ENCODE assay signal across 18 mouse cellular contexts in the genomic region with DNA sequence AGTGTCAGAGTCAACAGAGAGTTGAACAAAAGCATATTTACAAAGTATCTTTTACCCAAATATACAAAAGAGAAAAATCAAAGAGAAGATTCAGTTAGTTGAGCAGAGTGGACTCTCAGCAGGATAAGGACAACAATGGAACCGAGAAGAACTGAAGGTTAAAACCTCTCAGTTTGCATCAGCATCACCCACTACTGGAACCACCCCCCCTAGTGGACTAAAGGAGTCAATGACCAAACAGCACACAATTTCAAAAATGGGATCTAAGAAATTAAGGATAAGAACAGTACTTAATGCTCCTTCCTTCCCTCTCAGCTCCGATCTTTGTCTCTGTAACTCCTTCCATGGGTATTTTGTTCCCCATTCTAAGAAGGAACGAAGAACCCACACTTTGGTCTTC.
A peak's percentile ranks its signal among the peaks of the same experiment; 100 is the strongest.
DNase-seq lines count a peak whose midpoint lies in the region; ATAC-seq and TF ChIP-seq lines count a peak whose summit lies in the region.
"Had no signal": no experiment of that assay in that cellular context is flagged by ENCODE, and none has a peak within 500 bp of the region (broad histone marks: within the 10 kb centered on the region; RNA-seq: fewer than 3 reads in every experiment).

No protein-coding gene starts in this region.

- no peak overlapping the region for H3K9ac ChIP-seq in ES-E14 (ENCODE audit: insufficient read depth, low read depth, low read length, poor library complexity, severe bottlenecking)
- no peak overlapping the region for H3K9ac ChIP-seq in midbrain, embryonic 16.5 days (ENCODE audit: low read depth, low read length)
- H3K9ac ChIP-seq: forebrain, postnatal 0 days; hindbrain, embryonic 15.5 days; limb, embryonic 15.5 days had no signal

- no peak overlapping the region for H3K4me2 ChIP-seq in midbrain, embryonic 16.5 days (ENCODE audit: low read length)
- H3K4me2 ChIP-seq: hindbrain, embryonic 15.5 days; limb, embryonic 15.5 days; midbrain, embryonic 11.5 days had no signal

- H3K4me3 ChIP-seq in left cerebral cortex, adult 2 months: no peak overlapping the region
- no peak overlapping the region for H3K4me3 ChIP-seq in ES-E14 (ENCODE audit: insufficient read depth in 1 of 2, low read depth in 1 of 2, low read length in 2 of 2, poor library complexity in 1 of 2, severe bottlenecking in 1 of 2)
- no peak overlapping the region for H3K4me3 ChIP-seq in midbrain, embryonic 16.5 days (ENCODE audit: low read depth, low read length)
- H3K4me3 ChIP-seq: erythroblast, embryonic 14.5 days; hindbrain, embryonic 15.5 days; limb, embryonic 15.5 days had no signal

- DNase-seq in left cerebral cortex, adult 2 months (ENCODE audit: extremely low spot score in 1 of 2, low spot score in 2 of 2): no peak
- no peak for DNase-seq in left cerebral cortex, postnatal 14 days (ENCODE audit: low spot score in 2 of 2)
- DNase-seq in CD4-positive, CD25-positive, alpha-beta regulatory T cell, adult 2 months (ENCODE audit: low read depth, low spot score): peak; percentile 53
- DNase-seq in ES-E14 (ENCODE audit: low read depth, low spot score): peak; percentile 21
- peak; percentile 56 for DNase-seq in naive thymus-derived CD4-positive, alpha-beta T cell, adult 2 months (ENCODE audit: low read depth)
- no peak for DNase-seq in urinary bladder, postnatal 25 days (ENCODE audit: low spot score)
- DNase-seq: adrenal gland, adult 2 months; cerebellum, adult 9-11 months; forebrain, postnatal 0 days; gastrocnemius, postnatal 25 days; kidney, postnatal 10 days; lung, postnatal 10 days; right cerebral cortex, postnatal 25 days had no signal

- no peak overlapping the region for H3K27ac ChIP-seq in left cerebral cortex, adult 2 months
- no peak overlapping the region for H3K27ac ChIP-seq in ES-E14 (ENCODE audit: insufficient read depth, low read depth, low read length, poor library complexity, severe bottlenecking)
- no peak overlapping the region for H3K27ac ChIP-seq in midbrain, embryonic 16.5 days (ENCODE audit: low read length)
- H3K27ac ChIP-seq: hindbrain, embryonic 15.5 days; limb, embryonic 15.5 days had no signal

- 84% methylated on average over 3 of the region's 3 CpGs for WGBS in midbrain, embryonic 16.5 days

- peak; percentile 44 for TF ChIP-seq CTCF in left cerebral cortex, adult 2 months (IDR thresholded peaks at IDR 0.05)

- in situ Hi-C loops in ES-E14 (cut with MboI; ENCODE audit: low sequenced_read_pairs in 2 of 2, unreplicated experiment in 2 of 2): no loop called here

- H3K36me3 ChIP-seq in ES-E14 (ENCODE audit: control insufficient read depth, insufficient read depth, low read length, poor library complexity, severe bottlenecking): no peaks in the 10 kb centered on the region
- H3K36me3 ChIP-seq in midbrain, embryonic 16.5 days (ENCODE audit: control insufficient read depth, insufficient read depth, low read length): no peaks in the 10 kb centered on the region
- H3K36me3 ChIP-seq: hindbrain, embryonic 15.5 days; limb, embryonic 15.5 days had no signal

- intact Hi-C loops in left cerebral cortex, adult 2 months (cut with DNase I): no loop called here
- intact Hi-C loops in left cerebral cortex, postnatal 14 days (cut with DNase I): no loop called here

- H3K27me3 ChIP-seq in midbrain, embryonic 16.5 days (ENCODE audit: control insufficient read depth, insufficient read depth, low read depth, low read length): no peaks in the 10 kb centered on the region
- H3K27me3 ChIP-seq: hindbrain, embryonic 15.5 days; limb, embryonic 15.5 days had no signal

- ATAC-seq in midbrain, embryonic 16.5 days: no peak
- ATAC-seq: forebrain, postnatal 0 days had no signal

- H3K9me3 ChIP-seq in ES-E14 (ENCODE audit: control insufficient read depth, insufficient read depth, low read depth, low read length): no peaks in the 10 kb centered on the region
- H3K9me3 ChIP-seq in midbrain, embryonic 16.5 days (replicated peaks; ENCODE audit: control insufficient read depth, low read length, poor library complexity, severe bottlenecking): no peaks in the 10 kb centered on the region
- H3K9me3 ChIP-seq: hindbrain, embryonic 15.5 days; limb, embryonic 15.5 days had no signal

- H3K4me1 ChIP-seq in ES-E14 (ENCODE audit: control insufficient read depth in 2 of 2, insufficient read depth in 2 of 2, low read length in 2 of 2, poor library complexity in 1 of 2): no peaks in the 10 kb centered on the region
- no peaks in the 10 kb centered on the region for H3K4me1 ChIP-seq in midbrain, embryonic 16.5 days (ENCODE audit: control insufficient read depth, insufficient read depth, low read length)
- H3K4me1 ChIP-seq: hindbrain, embryonic 15.5 days; limb, embryonic 15.5 days had no signal

TF ChIP-seq in ES-E14, 5 proteins besides CTCF, POLR2A, EP300 and RAD21:
- no peak for TF ChIP-seq ZNF384 (IDR thresholded peaks at IDR 0.05; ENCODE audit: low read depth, low read length)
- TF ChIP-seq CHD2 (IDR thresholded peaks at IDR 0.05; ENCODE audit: low read depth, low read length): no peak
- TF ChIP-seq MAFK (IDR thresholded peaks at IDR 0.05; ENCODE audit: insufficient read depth, low read depth, low read length): no peak
- no peak for TF ChIP-seq ZC3H11A (IDR thresholded peaks at IDR 0.05; ENCODE audit: borderline replicate concordance, low read depth, low read length)
- no peak for TF ChIP-seq HCFC1 (IDR thresholded peaks at IDR 0.05; ENCODE audit: borderline replicate concordance, insufficient read depth, low read length)

Comparison
In these comparisons a context has a peak if more than half of its experiments do, and no peak if none do; other contexts are left out.
1. DNase-seq: peak in CD4-positive, CD25-positive, alpha-beta regulatory T cell, adult 2 months (single experiment), ES-E14 (single experiment) and naive thymus-derived CD4-positive, alpha-beta T cell, adult 2 months (single experiment); none in left cerebral cortex, adult 2 months (0 of 2), left cerebral cortex, postnatal 14 days (0 of 2) and urinary bladder, postnatal 25 days (single experiment).